Mouse (Mus musculus) spleen, postnatal 10 days (tissue): ENCODE results near the gene D230025D16Rik.
"Not testable (repeated sequence)": the region's sequence is repeated elsewhere in the genome, so short reads cannot be mapped to it uniquely, and the experiment has no call there.

ENCODE experiments used
- DNase-seq, 2 experiments: peaks; one replicate each; pipeline ENCODE4 v3.0.0; 2021 to 2022; ENCODE audit warnings: low spot score in 2 of 2

The D230025D16Rik gene

GRCm38 (mm10) chr8:105268342-105269074 lies 43.6 kb downstream of the D230025D16Rik start:
- peak in 1 of 2 experiments; percentile 24 for DNase-seq

DNA sequence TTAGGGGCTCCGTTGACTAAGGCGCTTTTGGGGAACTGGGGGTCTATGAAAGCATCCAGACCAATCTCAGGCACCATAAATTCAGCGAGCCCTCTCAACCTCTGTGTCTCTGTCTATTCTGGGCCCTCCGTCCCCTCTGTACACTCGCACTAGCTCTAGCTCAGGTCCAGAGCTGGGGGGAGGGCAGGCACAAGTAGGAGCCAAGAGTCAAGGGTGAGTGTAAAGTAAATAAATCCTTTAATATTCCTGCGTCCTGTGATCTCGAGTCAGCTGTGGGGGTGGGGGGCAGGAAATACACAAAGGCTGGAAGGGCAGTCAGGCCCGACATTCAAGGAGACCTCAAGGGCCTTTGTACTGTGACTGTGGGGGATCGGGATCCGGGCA lies 44.1 kb downstream of the D230025D16Rik start:
- no peak for DNase-seq

GRCm38 (mm10) chr8:105269461-105269947 lies 44.6 kb downstream of the D230025D16Rik start, which contains the start of gene Hsf4:
Gene Hsf4, plus strand, starts transcription at chr8:105269801.
- peak in 1 of 2 experiments; percentile 40 for DNase-seq

GRCm38 (mm10) chr8:105270101-105270915 lies 45.4 kb downstream of the D230025D16Rik start:
- DNase-seq: no peak

DNA sequence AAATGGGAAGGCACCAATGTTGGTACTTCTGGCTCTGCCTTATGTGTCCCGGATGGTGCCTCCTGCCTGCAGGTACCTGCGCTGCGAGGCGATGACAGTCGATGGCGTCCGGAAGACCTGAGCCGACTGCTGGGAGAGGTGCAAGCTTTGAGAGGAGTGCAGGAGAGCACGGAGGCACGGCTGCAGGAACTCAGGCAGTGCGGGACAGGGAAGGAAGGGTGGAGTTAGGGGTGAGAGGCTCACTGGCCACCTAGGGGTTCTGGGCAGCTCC lies 45.9 kb downstream of the D230025D16Rik start:
- no peak for DNase-seq

GRCm38 (mm10) chr8:105275387-105275786 lies 50.4 kb downstream of the D230025D16Rik start:
- no peak for DNase-seq

DNA sequence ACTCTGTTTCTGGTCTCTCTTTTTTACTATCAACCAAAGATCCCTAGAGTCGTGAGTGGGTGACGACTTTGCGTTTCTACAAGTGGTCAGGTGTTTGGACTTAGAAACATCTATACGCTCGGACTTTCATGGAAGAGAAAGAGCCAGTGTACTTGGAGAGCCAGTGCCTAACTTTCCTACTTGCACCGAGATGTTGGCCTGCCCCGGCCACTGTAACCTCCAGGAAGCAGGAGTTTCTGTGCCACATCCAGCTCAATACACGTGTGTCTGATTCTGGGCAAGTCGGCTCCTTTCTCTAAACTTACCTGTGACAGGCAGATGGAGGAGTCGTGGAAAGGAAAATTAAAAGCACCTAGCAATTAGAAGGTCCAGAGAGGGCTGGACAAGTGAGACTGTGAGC lies 50.9 kb downstream of the D230025D16Rik start, which contains the start of gene Nol3:
Gene Nol3 (plus strand): TSS at position 301 of the 400 bp plus-strand sequence.
- no peak for DNase-seq

GRCm38 (mm10) chr8:105276292-105277120 lies 51.6 kb downstream of the D230025D16Rik start:
- peak in 1 of 2 experiments; percentile 50 for DNase-seq

DNA sequence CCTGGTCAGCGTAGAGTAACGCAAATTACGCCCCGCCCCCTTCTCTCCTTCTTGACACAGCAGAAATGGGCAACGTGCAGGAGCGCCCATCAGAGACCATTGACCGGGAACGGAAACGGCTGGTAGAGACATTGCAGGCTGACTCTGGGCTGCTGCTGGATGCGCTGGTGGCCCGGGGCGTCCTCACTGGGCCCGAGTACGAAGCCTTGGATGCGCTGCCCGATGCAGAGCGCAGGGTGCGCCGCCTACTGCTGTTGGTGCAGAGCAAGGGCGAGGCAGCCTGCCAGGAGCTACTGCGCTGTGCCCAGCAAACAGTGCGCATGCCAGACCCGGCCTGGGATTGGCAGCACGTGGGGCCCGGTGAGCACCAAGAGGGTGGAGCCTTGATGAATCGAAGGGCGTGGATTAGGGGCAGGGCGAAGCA lies 54.0 kb downstream of the D230025D16Rik start:
- DNase-seq: peak in 1 of 2 experiments; percentile 67

GRCm38 (mm10) chr8:105280567-105280966 lies 55.6 kb downstream of the D230025D16Rik start:
- DNase-seq: no peak

DNA sequence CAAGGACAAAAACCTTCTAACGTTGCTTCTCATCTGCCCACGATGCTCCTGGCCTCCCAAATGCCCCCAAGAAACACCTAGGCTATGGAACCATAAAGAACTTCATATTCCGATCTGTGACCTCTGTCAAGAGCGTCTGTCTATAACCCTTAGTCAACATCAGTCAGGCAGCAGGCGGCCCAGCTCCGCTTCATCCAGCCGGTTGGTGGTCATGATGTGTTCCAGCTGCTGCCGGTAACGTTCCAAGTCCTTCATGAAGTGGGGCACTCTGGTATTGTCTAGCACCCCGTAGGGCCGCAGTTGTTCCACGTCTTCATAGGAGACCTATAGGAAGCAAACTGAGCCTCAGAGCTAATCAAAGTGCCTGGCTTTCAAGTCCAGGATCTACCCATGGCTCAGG lies 56.9 kb downstream of the D230025D16Rik start:
- no peak for DNase-seq

DNA sequence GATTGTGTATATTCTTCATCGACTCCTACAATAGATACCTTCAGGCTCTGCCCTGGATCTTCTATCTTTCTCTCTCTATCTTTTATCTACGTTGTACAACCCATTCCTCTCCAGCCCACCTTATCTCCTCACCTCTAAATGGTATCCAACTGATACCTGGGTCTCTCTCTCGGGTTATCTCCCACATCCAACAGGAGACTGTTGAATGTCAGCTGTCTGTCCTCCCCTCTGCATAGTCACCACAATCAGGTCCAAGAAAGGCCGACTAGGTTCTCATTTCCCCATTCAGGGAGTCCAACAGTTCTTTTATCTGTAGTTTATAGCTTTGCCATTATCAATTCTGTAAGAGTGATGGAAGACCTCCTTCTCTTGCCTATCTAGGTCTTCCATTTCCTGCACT lies 57.3 kb downstream of the D230025D16Rik start:
- no peak for DNase-seq

DNA sequence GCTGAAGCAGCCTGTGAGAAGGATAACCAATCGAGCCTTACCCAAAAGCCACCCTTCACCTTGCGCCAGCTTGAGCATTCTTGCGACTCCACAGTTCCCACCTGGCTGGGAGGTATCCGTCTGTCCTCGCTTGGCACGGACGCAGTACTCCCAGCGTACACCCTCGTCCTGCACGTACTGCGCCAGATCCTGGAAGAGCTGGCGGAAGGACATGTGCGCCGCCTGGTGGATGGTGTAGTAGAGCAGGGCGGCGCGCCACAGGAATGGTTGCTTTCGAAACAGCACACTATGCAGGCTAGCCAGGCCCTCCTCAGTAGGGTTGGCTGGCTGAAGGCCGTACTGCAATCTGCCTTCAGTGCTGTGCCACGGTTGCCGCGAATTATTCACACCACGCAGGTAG lies 58.1 kb downstream of the D230025D16Rik start:
- DNase-seq: peak in 1 of 2 experiments; percentile 78

GRCm38 (mm10) chr8:105285514-105285913 lies 60.6 kb downstream of the D230025D16Rik start:
- no peak for DNase-seq

DNA sequence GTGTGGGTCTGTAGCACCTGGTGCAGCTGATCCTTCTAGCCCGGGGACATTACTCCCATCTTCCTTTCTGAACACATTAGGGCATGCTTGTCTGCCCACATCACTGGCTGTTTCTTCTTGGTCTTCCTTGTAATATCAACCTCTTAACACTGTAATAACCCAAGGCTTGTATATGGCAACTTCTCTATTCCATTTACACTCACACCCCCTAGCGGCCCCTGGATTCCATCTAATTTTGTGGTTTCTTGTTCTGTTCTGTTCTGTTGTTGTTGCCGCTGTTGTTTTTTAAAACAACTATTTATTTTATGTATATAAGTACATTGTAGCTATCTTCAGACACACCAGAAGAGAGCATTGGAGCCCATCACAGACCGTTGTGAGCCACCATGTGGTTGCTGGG lies 62.0 kb downstream of the D230025D16Rik start:
- no peak for DNase-seq

GRCm38 (mm10) chr8:105288231-105288630 lies 63.3 kb downstream of the D230025D16Rik start:
- DNase-seq: no peak

DNA sequence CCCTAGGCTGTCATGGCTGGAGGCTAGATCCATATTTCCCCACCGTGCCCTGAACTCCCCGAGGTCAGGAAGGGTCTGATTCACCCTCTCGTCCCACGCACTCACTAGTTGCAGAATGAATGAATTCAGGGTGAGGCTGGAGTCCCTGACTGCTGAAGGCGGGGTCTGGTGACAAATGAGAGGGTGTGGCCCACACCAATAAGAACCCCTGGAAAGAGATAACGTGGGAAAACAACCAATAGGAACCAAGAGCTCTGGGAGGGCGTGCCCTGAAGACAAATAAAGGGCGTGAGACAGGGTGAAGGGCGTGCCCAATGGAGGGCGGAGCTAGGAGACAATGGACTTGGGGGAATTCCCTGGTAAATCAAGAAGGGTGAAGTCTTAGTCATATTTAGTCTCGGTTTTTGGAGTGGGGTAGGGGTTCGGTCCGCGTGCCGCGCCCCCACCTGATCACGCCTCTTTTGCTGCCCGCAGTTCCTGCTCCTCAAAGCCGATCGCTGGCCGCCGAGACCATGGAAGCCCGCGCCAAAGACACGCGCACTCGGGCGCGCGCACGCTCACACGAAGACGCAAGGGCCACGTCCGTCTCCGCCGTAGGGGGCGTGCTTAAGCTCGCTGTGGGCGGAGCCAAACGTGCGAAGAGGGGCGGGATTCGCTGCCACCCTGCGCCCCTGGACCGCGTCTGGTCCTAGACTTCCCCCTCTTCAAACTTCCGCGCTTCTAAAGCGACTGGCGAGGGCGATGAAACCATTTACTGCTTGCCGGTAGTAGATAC lies 64.2 kb downstream of the D230025D16Rik start:
- peak; percentile 81 to 94 for DNase-seq

GRCm38 (mm10) chr8:105289805-105290460 lies 65.0 kb downstream of the D230025D16Rik start, which contains the start of gene 4931428F04Rik:
Gene 4931428F04Rik, minus strand, starts transcription at chr8:105289864.
- peak in 1 of 2 experiments; percentile 64 for DNase-seq

GRCm38 (mm10) chr8:105290554-105291314 lies 65.8 kb downstream of the D230025D16Rik start:
- peak; percentile 96 to 98 for DNase-seq

GRCm38 (mm10) chr8:105291364-105291763 lies 66.4 kb downstream of the D230025D16Rik start:
- not testable (repeated sequence) for DNase-seq
